Mouse (Mus musculus): ENCODE results near the gene Hoxa5.

- TF ChIP-seq POLR2AphosphoS2 (IDR thresholded peaks at IDR 0.05; ENCODE audit: insufficient read length, low read depth) (no peak), POLR2A (IDR thresholded peaks at IDR 0.05; ENCODE audit: insufficient read length, low read depth) (no peak), TCF12 (IDR thresholded peaks at IDR 0.05; ENCODE audit: insufficient read depth, poor library complexity, severe bottlenecking) (no peak), CEBPB (IDR thresholded peaks at IDR 0.05; ENCODE audit: insufficient read depth, poor library complexity, severe bottlenecking) (no peak), MYOD1 (IDR thresholded peaks at IDR 0.05; ENCODE audit: control insufficient read depth in 1 of 3, insufficient read length in 2 of 3, low read depth in 2 of 3) (no peak), USF1 (IDR thresholded peaks at IDR 0.05; ENCODE audit: low read depth) (no peak), MAX (IDR thresholded peaks at IDR 0.05; ENCODE audit: low read depth) (no peak), TCF3 (IDR thresholded peaks at IDR 0.05; ENCODE audit: insufficient read length, low read depth) (no peak)
Measured at GRCm38 (mm10) chr6:52171331-52171730, 33.1 kb downstream of the Hoxa5 start.
